Mouse (Mus musculus) embryonic stem cell, embryonic (primary cell): ENCODE data around the gene Tubb5.

Experiments
- CTCF ChIA-PET, 4 experiments: fragments of 300-600 bp in 2 of 4; fragments of 350-600 bp in 2 of 4; sonication (Branson Sonifier 250); formaldehyde crosslinking; loops; one replicate each; lab custom pipeline; 2022; ENCODE audit warnings: inconsistent platforms in 2 of 4; lab: Charles Lee
- POLR2A ChIA-PET, 4 experiments: fragments of 300-600 bp in 2 of 4; fragments of 350-600 bp in 2 of 4; sonication (Branson Sonifier 250); formaldehyde crosslinking; loops; one replicate each; lab custom pipeline; 2022; ENCODE audit warnings: antibody characterized with exemption in 4 of 4, inconsistent platforms in 1 of 4; lab: Charles Lee

Gene Tubb5

GRCm38 (mm10) chr17:35809395-35809794 lies 28.7 kb downstream of the Tubb5 start:
- POLR2A ChIA-PET, result interaction anchor here in 3 of 4 experiments (0.8 to 12.6 kb wide), 11 partner anchors 13 to 122 kb away, joined by 3 to 148 read pairs (median 3); partner anchors contain the start of genes Flot1 (in 2 of the 3) and Ier3 (in 2 of the 3)
- CTCF ChIA-PET, result interaction anchor here in 2 of 4 experiments (0.6 to 2.3 kb wide), 6 partner anchors 10 to 251 kb away, joined by 3 to 11 read pairs (median 3); no protein-coding TSS in a partner anchor

DNA sequence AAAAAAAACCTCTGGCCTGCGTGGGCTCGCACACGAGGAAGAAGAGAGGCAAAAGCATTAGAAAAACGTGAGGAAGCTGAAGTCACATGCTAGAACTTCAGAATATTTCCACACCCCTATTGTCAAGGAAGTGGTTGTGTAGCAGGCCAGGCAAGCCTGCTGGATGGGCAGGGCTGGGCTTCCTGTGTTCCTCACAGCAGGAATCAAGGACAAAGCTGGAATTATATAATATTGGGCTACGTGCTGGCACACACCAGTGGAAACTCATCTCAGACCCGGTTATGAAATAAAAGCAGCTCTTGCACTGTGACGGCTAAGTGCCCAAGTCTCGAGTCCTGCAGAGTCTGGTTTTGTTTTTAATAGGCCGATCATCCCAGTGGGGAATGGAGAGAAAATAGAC lies 30.0 kb downstream of the Tubb5 start:
- POLR2A ChIA-PET, result interaction anchor here in 3 of 4 experiments (0.6 to 12.6 kb wide), 14 partner anchors 8 to 325 kb away, joined by 3 to 148 read pairs (median 4); partner anchors contain the start of genes Ier3 (in 3 of the 3), Flot1 (in 2 of the 3), Mdc1 (in 1 of the 3) and Tubb5 (in 1 of the 3)
- CTCF ChIA-PET, result interaction anchor here (1.1 to 2.3 kb wide), 6 partner anchors 22 to 71 kb away, joined by 3 to 11 read pairs (median 4); no protein-coding TSS in a partner anchor

DNA sequence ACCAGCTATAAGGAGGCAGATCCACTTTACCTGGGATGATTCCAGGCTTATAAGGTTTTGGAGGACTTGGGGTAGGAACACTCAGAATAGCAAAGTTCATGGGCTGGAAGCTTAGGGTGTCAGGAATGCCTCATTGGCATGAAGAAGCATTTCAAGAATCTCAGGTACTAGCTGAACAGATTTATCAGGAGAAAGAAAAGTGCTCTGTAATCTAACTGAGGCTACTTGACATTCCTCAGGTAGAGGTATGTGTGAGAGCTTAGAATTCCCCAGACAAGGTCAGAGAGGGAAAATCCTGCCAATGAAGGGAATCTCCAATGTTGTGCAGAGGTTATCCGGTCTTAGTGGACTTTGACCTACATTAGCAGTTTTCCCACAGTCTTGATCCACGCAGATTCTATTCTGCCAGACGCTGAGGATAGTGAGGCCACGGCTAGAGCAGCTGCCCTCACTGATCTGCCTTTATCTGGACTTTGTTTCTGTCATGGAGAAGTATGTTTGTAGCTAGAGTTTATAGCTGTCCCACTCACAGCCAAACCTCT lies 34.2 kb downstream of the Tubb5 start:
- CTCF ChIA-PET, result interaction anchor here (0.6 to 2.1 kb wide), 7 partner anchors 10 to 361 kb away, joined by 3 to 7 read pairs (median 3); no protein-coding TSS in a partner anchor
- POLR2A ChIA-PET, result interaction anchor here in 3 of 4 experiments (0.6 to 12.6 kb wide), 20 partner anchors 8 to 339 kb away, joined by 3 to 148 read pairs (median 4); partner anchors contain the start of genes Ier3 (in 3 of the 3), Flot1 (in 2 of the 3) and Mdc1 (in 2 of the 3)

DNA sequence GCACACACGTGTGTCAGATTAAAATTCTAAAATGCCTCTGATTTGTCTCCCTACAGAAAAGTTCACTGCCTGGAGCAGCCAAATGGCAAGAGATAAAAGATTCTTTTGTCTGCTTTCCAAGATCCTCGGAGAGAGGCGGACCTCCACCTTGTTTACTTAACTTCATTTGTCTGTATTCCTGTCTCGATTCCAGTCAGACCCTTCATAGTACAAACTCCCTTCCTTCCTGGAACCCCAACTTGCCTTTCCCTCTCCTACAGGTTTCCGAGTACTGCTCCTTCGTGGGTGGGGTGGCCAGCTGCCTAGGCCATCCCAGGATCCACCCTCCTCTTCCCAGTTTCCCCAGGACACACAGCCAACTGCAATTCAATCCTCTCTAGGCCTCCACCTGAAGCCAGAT lies 35.1 kb downstream of the Tubb5 start:
- POLR2A ChIA-PET, result interaction anchor here in 3 of 4 experiments (1.1 to 4.7 kb wide), 7 partner anchors 10 to 116 kb away, joined by 3 to 28 read pairs (median 7); partner anchors contain the start of gene Ier3 (in 2 of the 3)
- CTCF ChIA-PET, result interaction anchor here in 3 of 4 experiments (1.1 to 1.5 kb wide), 3 partner anchors 21 to 39 kb away, joined by 3 to 4 read pairs (median 3); no protein-coding TSS in a partner anchor

- CTCF ChIA-PET, result interaction anchor here in 1 of 4 experiments (1.0 to 2.1 kb wide), 3 partner anchors 17 to 63 kb away, joined by 3 to 8 read pairs (median 4); no protein-coding TSS in a partner anchor
Measured at GRCm38 (mm10) chr17:35800905-35801304, 37.2 kb downstream of the Tubb5 start.

GRCm38 (mm10) chr17:35796835-35797234 lies 41.3 kb downstream of the Tubb5 start:
- ChIA-PET POLR2A (interaction anchor here in 1 of 4 experiments (1.3 kb wide), 1 partner anchor 25 kb away, joined by 3 read pairs; the partner anchor contains the start of gene Ier3), CTCF (interaction anchor here in 2 of 4 experiments (0.8 to 1.7 kb wide), 3 partner anchors 14 to 57 kb away, joined by 3 to 6 read pairs (median 4); no protein-coding TSS in a partner anchor)

More at GRCm38 (mm10) chr17:35800905-35801304, 37.2 kb downstream of the Tubb5 start:
- POLR2A ChIA-PET, result interaction anchor here in 3 of 4 experiments (1.2 to 2.8 kb wide), 12 partner anchors 12 to 87 kb away, joined by 3 to 18 read pairs (median 4); partner anchors contain the start of genes Ier3 (in 2 of the 3) and Flot1 (in 1 of the 3)

DNA sequence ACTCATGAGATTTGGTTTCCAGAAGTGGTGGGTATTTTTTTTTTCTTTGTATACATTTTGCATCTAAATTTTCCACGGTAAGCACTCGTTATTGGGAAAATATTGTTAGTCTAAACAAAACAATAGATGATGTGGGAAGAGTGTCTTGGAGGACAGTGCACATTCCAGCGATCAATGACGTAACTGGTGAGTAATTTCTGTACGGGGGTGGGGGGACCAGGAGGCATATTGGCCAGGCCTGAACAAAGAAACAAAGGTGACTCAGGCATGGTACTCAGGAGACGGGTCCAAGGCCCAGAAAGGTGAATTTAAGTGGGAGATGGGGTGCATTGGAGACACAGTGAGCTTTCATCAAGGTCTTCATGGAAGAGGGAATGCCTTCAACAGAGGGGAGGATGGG lies 42.5 kb downstream of the Tubb5 start:
- ChIA-PET CTCF (no interaction called here), POLR2A (no interaction called here)

- ChIA-PET CTCF (interaction anchor here in 2 of 4 experiments (0.6 to 1.1 kb wide), 2 partner anchors 12 to 18 kb away, joined by 3 read pairs; no protein-coding TSS in a partner anchor), POLR2A (interaction anchor here in 1 of 4 experiments (1.6 kb wide), 1 partner anchor 26 kb away, joined by 6 read pairs; the partner anchor contains the start of gene Ier3)
Measured at GRCm38 (mm10) chr17:35795099-35795498, 43.0 kb downstream of the Tubb5 start.

- CTCF ChIA-PET, result interaction anchor here in 1 of 4 experiments (0.7 kb wide), 1 partner anchor 29 kb away, joined by 3 read pairs; no protein-coding TSS in a partner anchor
- POLR2A ChIA-PET, result interaction anchor here in 1 of 4 experiments (0.6 kb wide), 1 partner anchor 29 kb away, joined by 3 read pairs; no protein-coding TSS in a partner anchor
Measured at GRCm38 (mm10) chr17:35792837-35793236, 45.3 kb downstream of the Tubb5 start.

DNA sequence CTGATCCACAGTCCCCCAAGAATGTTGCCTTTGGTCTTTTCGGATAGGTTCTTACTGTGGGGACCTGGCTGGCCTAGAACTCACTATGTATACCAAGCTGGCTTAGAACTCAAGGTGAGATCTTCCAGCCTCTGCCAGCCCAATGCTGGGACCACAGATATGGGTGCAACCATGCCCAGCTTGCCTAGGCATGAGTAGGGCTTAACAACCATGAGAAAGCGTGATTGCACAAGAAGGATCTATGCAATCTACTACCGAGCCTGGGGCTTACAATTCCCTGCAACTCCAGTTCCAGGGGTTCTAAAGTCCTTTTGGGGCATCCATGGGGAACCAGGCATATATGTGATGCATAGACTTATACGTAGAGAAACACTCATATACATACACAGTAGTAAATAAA lies 47.2 kb downstream of the Tubb5 start:
- POLR2A ChIA-PET, result interaction anchor here in 1 of 4 experiments (1.7 kb wide), 1 partner anchor 11 kb away, joined by 5 read pairs; no protein-coding TSS in a partner anchor
- CTCF ChIA-PET, result no interaction called here

DNA sequence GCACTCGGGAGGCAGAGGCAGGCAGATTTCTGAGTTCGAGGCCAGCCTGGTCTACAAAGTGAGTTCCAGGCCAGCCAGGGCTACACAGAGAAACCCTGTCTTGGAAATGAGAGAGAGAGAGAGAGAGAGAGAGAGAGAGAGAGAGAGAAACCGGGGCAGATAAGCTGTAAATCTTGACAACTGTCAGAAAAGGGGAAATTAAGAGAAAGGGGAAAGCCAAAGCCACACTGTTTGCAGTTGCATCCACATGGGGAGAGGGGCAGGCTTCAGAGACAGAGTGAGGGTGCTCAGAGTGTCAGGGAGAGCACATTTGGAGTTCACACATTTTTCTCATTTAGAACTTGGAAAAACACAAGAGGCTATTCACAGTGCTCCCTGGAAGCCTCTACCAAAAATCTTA lies 50.1 kb downstream of the Tubb5 start:
- ChIA-PET CTCF (no interaction called here), POLR2A (interaction anchor here in 2 of 4 experiments (0.9 to 1.2 kb wide), 2 partner anchors 11 to 24 kb away, joined by 4 to 5 read pairs; no protein-coding TSS in a partner anchor)

GRCm38 (mm10) chr17:35787493-35787892 lies 50.6 kb downstream of the Tubb5 start:
- ChIA-PET CTCF (no interaction called here), POLR2A (interaction anchor here in 2 of 4 experiments (0.9 to 1.2 kb wide), 2 partner anchors 10 to 24 kb away, joined by 4 to 5 read pairs; no protein-coding TSS in a partner anchor)

DNA sequence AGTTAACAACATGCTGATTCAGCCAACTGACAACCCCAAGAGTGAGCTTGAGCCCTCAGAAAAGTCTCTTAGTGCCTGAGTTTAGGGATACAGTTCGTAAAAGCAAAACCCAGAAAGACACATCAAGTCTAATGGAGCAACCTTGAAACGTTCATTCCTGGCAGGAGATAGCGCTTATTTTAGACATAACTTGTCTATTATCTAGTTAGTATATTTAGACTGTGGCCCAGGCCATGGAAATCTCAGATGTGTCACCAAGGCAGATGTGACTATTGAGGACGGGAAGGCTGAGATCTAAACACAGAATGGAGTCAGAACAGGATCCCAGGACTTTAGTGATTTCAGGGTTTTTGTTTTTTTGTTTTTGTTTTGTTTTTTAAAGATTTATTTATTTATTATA lies 53.0 kb downstream of the Tubb5 start:
- ChIA-PET POLR2A (interaction anchor here in 1 of 4 experiments (1.6 kb wide), 1 partner anchor 36 kb away, joined by 5 read pairs; the partner anchor contains the start of gene Ier3), CTCF (interaction anchor here in 2 of 4 experiments (0.5 to 1.5 kb wide), 3 partner anchors 9 to 94 kb away, joined by 3 to 5 read pairs (median 3); partner anchors contain the start of gene Dhx16 (in 1 of the 2))

GRCm38 (mm10) chr17:35783944-35784343 lies 54.2 kb downstream of the Tubb5 start:
- POLR2A ChIA-PET, result interaction anchor here in 3 of 4 experiments (0.7 to 2.4 kb wide), 10 partner anchors 20 to 130 kb away, joined by 3 to 7 read pairs (median 3); partner anchors contain the start of gene Ier3 (in 3 of the 3)
- CTCF ChIA-PET, result interaction anchor here in 3 of 4 experiments (0.7 to 1.6 kb wide), 7 partner anchors 11 to 200 kb away, joined by 3 to 5 read pairs (median 3); no protein-coding TSS in a partner anchor
